Mouse (Mus musculus) embryonic facial prominence, embryonic 10.5 days (tissue): ENCODE measurements at regions not wholly inside any gene's neighbourhood (a gene's known extent, or its start where the extent isn't known, plus 50 kb on each side); places are given as distances from the start of the nearest gene placed in this dataset.
A peak's percentile ranks its signal among the peaks of the same experiment; 100 is the strongest.

Source experiments
- DNase-seq: peaks from one replicate; pipeline ENCODE4 v3.0.0-alpha.2; 2017; ENCODE audit warnings: low spot score
- H3K27ac ChIP-seq: fragments of 300-500 bp; sonication (generic); replicated peaks from 2 replicates; pipeline ENCODE4 v1.5.1; 2016; ENCODE audit warnings: mild to moderate bottlenecking
- H3K27me3 ChIP-seq: fragments of 300-500 bp; sonication (generic); replicated peaks from 2 replicates; pipeline ENCODE4 v1.6.1; 2016; ENCODE audit warnings: low read depth, mild to moderate bottlenecking; ENCODE audit not compliant: poor library complexity, severe bottlenecking
- H3K36me3 ChIP-seq: fragments of 300-500 bp; sonication (generic); replicated peaks from 2 replicates; pipeline ENCODE4 v1.6.1; 2016; ENCODE audit warnings: mild to moderate bottlenecking, moderate library complexity
- H3K4me1 ChIP-seq: fragments of 300-500 bp; sonication (generic); 2 replicates; pipeline ENCODE4 v1.6.1; 2016
- H3K4me3 ChIP-seq: fragments of 300-500 bp; sonication (generic); 2 replicates; pipeline ENCODE4 v1.5.1; 2016; ENCODE audit warnings: mild to moderate bottlenecking, moderate library complexity
- H3K9me3 ChIP-seq: fragments of 300-500 bp; sonication (generic); 2 replicates; pipeline ENCODE4 v1.6.1; 2016; ENCODE audit warnings: mild to moderate bottlenecking
- WGBS: fragments of 180-500 bp; shearing (Covaris S2); methylation state at CpG from one replicate; pipeline ENCODE4 v1.1.7; 2016; 5-methylcytosine and 5-hydroxymethylcytosine counted together

DNA sequence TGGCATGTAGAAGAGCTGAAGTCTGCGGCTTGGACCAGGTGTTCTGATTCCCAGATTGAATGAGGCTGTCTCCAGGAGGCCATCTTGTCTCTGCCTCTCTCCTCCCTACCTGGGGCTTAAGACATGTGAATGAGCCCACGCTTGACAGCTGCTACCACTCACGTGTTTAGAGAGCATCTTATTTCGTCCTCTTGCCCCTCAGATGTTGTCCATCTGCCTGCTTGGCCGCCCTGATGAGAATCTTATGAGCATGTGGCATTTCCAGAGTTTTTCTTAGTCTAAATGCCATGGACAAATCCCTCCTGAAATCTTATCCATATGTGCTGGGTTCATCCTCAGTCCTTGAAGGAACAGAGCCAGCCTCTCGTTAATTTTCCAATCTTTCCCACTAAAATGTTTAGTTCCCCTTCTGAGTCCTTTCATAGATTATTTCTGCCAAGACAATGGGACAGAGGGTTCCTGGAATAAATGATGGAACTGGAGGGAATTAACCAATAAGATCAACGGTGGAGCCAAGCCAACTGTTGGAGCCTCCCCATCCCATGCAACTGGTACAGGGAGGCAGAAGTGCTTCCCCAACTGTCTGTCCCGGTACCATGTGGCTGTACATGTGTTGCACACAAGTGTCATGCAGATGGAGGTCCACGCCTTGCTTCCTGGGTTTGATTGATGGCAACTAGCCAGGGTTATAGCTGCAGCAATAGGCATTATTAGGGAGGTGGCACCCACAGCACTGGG lies 89.2 kb upstream of the Irf2bp2 start:
- DNase-seq, result no peak
- Histone ChIP-seq H3K4me3 (no peak overlapping the region), H3K36me3 (no peaks in the 10 kb centered on the region), H3K27ac (no peak overlapping the region), H3K4me1 (peaks cover 39% of the 10 kb centered on the region), H3K9me3 (no peaks in the 10 kb centered on the region), H3K27me3 (no peaks in the 10 kb centered on the region)
- whole genome bisulfite sequencing, result 73% methylated on average over 9 of the region's 9 CpGs

DNA sequence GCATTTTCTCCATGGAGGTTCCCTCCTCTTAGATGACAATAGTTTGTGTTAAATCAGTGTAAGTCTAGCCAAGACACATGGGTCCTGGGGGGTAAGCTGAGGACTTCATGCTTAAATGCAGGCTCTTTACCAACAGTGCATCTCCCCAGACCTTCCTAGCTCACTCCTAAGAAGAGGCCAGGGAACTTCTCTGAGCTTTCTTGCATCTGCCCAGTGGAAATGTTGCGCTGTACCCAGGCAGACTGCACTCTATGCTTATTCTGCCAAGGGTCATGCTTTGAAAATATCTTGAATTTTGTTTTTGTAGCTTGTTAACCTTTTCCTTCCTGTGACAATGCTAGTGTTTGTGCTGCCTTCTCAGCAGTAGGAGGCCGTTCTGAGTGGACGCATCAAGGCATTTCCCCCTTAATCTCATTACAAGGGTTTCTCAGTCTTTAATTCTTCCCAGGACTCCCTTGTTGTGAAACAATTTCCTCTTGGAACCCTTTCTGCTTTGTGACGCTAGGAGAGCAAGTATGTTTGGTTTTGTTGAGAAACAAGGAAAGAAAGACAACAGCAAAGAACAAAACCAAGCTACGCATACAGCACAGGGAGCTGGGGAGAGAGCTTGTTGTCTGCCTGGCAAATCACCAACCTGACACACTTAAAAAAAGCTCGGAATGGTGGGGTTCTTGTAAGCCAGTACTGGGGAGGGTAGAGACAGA lies 88.3 kb upstream of the Irf2bp2 start:
- no peak overlapping the region for H3K4me3 ChIP-seq
- H3K4me1 ChIP-seq, result peaks cover 39% of the 10 kb centered on the region
- DNase-seq, result no peak
- no peaks in the 10 kb centered on the region for H3K36me3 ChIP-seq
- no peaks in the 10 kb centered on the region for H3K9me3 ChIP-seq
- WGBS, result 35% methylated on average over 6 of the region's 6 CpGs
- H3K27me3 ChIP-seq, result no peaks in the 10 kb centered on the region
- no peak overlapping the region; the same call in 1 of the 2 replicates for H3K27ac ChIP-seq

DNA sequence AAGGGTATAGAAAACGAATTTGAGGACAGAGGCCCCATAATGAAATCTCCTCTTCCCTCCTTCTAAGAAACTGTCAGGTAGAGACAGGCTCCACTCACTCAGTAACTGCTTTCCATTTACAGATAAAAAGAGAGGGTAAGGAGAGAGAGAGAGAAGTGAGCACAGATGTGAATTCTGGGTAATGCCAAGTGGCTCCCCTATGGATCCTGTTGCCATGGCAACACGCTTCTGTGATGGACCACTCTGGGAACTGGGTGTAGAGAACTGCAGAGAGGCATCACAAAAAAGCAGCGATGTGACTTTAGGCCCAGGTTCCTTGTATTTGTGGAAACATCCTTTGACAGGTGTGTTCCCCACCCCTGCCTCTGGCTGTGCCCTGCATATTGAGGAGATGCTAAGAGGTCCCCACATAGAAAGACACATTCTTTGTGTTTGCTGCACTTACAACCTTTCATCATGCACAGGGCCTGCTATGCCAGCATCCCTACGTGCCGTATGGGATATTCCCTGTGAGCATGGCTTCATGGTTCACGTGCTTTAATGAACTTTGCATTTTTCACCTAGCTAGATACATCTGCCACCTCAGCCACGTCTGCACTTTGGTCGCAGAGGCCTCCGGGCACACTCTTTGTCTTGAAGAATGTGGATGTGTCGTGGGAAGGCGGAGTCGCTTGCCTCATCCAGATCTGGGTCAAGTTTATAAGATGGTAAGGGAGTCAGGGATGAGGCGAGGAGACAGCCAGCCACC lies 84.4 kb upstream of the Irf2bp2 start:
- H3K36me3 ChIP-seq, result no peaks in the 10 kb centered on the region
- H3K27ac ChIP-seq, result no peak overlapping the region
- H3K9me3 ChIP-seq, result no peaks in the 10 kb centered on the region
- 76% methylated on average over 13 of the region's 13 CpGs for WGBS
- no peaks in the 10 kb centered on the region for H3K27me3 ChIP-seq
- no peak for DNase-seq
- H3K4me1 ChIP-seq, result peaks cover 24% of the 10 kb centered on the region
- H3K4me3 ChIP-seq, result no peak overlapping the region

DNA sequence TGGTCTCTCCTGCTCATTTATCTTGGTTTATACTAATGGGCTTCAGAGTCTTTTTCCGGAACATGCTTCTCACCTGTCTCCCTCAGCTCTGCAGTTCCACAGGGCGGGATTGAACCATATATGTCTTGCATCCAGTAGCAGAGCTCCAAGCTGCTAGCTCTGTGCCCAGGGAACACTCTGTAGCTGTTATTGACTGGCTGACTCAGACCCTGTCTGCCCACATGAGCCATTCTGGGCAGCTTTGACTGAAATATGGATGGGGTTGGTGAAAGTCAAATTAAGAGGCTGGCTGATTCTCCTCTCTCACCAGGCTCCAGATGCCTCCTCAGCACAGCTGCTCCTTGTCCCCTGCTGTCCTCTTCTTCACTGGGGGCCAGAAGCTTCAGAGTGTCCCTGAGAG lies 81.4 kb upstream of the Irf2bp2 start:
- 0 out of 2 replicates have a peak, but pooled peaks cover 12% of the 10 kb centered on the region for H3K4me1 ChIP-seq
- H3K36me3 ChIP-seq, result no peaks in the 10 kb centered on the region
- H3K9me3 ChIP-seq, result no peaks in the 10 kb centered on the region
- H3K4me3 ChIP-seq, result no peak overlapping the region
- no peak overlapping the region for H3K27ac ChIP-seq
- 89% methylated on average over 2 of the region's 2 CpGs for WGBS
- H3K27me3 ChIP-seq, result no peaks in the 10 kb centered on the region
- DNase-seq, result no peak

DNA sequence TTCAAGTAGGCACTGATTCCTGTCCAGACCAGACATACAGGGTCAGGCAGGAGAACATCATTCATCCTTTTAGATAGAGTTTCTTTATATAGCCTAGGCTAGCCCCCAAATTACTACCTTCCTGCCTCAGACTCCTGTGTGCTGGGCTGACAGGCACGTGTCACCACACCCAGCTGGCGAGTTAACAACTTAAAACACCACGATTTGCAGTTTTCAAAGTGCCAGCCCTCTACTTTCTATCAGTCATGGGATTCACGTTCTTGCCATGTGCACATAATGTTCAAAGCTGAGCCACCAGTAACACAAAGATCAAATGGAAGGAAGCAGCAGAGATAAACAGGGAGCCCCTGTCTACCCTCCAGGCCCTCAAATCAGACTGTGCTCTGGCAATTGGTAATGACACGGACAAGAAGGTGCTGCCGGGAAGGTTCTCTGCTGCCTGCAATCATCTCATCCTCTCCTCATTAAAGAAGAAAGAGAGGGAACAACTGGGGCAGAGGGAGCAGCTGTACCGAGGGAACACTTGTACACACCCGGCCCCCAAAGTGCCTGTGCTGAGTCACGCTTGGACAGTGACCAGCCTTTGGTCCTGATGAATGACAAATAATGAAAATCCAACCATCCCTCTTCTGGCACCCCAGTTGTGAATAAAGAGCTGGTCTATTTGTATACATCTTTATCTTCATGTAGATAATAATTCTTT lies 79.4 kb upstream of the Irf2bp2 start:
- Histone ChIP-seq H3K4me3 (no peak overlapping the region), H3K27ac (no peak overlapping the region), H3K27me3 (0 out of 2 replicates have a peak, but pooled peaks cover under 1% of the 10 kb centered on the region), H3K4me1 (peaks cover 21% of the 10 kb centered on the region), H3K36me3 (no peaks in the 10 kb centered on the region), H3K9me3 (no peaks in the 10 kb centered on the region)
- WGBS, result 78% methylated on average over 9 of the region's 9 CpGs
- DNase-seq, result no peak

DNA sequence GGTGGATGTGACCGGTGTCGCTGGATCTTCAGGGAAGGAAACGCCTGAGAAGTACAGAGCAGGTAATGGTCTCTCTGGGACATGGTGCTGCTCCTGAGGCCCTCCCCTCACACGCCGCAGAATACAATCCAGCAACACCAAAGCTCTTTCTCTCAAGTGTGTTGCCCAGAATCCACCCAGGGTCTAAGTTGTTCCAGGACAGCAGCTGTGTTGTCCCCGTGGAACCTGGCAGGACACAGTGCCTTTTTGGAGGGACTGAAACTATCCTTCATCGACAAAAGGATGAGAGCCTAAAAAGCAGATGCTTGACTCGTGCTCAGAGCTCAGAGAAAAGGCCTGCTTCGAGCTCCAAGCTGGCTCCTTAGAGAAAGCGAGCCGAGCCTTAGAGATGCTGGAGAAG lies 77.8 kb upstream of the Irf2bp2 start:
- no peak overlapping the region for H3K27ac ChIP-seq
- H3K36me3 ChIP-seq, result no peaks in the 10 kb centered on the region
- no peak overlapping the region for H3K4me3 ChIP-seq
- 91% methylated on average over 11 of the region's 11 CpGs for WGBS
- no peak for DNase-seq
- no peaks in the 10 kb centered on the region for H3K9me3 ChIP-seq
- H3K27me3 ChIP-seq, result 0 out of 2 replicates have a peak, but pooled peaks cover 8% of the 10 kb centered on the region
- peaks cover 36% of the 10 kb centered on the region for H3K4me1 ChIP-seq

DNA sequence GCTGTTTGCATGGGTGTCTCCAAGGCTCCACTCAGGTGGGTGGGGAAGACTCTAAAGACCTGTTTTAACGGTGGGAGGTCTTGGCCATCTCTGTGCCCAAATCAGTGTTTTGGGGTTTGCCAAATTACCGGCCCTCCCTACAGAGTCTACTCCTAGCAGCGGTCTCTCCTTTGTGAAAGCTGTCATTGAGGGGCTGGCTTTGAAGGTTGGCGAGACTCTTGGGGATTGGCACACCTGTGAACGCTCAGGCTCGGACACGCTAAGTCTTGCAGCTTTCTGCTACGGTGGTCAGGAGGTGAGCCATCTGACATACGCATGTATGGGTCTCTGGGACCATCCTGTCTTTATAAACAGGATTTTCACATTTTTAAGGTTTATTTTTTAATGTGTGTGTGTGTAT lies 76.1 kb upstream of the Irf2bp2 start:
- no peaks in the 10 kb centered on the region for H3K36me3 ChIP-seq
- no peak for DNase-seq
- no peaks in the 10 kb centered on the region for H3K9me3 ChIP-seq
- WGBS, result 85% methylated on average over 9 of the region's 9 CpGs
- H3K27me3 ChIP-seq, result 0 out of 2 replicates have a peak, but pooled peaks cover 8% of the 10 kb centered on the region
- H3K27ac ChIP-seq, result peak overlapping the region; percentile 52; the same call in 1 of the 2 replicates
- no peak overlapping the region for H3K4me3 ChIP-seq
- H3K4me1 ChIP-seq, result peaks cover 52% of the 10 kb centered on the region

DNA sequence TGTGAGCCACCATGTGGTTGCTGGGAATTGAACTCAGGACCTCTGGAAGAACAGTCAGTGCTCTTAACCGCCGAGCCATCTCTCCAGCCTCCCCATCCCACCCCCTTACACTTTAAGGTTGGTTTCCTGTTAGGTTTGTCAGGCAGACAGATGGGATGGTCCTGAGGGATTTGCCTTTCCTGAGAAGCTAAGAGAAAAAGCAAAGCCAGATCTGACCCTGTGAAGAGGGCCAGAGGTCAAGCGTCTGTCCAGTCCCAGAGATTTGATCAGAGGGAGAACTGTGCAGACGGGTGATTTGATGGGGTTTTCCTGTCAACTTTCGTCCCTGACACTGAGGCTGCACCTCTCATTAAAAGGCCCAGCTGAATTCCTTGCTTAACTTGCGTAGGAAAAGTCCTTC lies 75.4 kb upstream of the Irf2bp2 start:
- Histone ChIP-seq H3K27ac (peak overlapping the region; percentile 52; the same call in 1 of the 2 replicates), H3K4me1 (peaks cover 59% of the 10 kb centered on the region), H3K9me3 (no peaks in the 10 kb centered on the region), H3K27me3 (0 out of 2 replicates have a peak, but pooled peaks cover 8% of the 10 kb centered on the region), H3K4me3 (no peak overlapping the region), H3K36me3 (no peaks in the 10 kb centered on the region)
- peak; percentile 37 for DNase-seq
- WGBS, result 29% methylated on average over 6 of the region's 6 CpGs

DNA sequence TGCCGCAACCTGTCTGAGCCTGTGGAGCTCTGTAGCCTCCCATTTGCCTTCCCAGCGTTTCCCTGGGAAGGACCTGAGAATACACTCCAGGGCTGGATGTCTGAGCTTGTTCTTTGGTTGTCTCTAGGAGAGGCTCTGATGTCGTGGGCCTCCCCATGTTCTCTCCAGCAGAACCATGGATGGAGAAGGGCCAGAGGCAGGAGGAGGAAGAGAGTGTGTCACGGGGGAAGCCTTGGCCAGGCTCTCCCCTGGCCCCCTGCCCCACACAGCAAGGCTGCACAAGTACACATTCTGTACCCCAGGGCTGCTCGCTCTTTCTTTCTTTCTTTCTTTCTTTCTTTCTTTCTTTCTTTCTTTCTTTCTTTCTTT lies 74.9 kb upstream of the Irf2bp2 start:
- Histone ChIP-seq H3K4me1 (peaks cover 64% of the 10 kb centered on the region), H3K27me3 (0 out of 2 replicates have a peak, but pooled peaks cover 8% of the 10 kb centered on the region), H3K9me3 (no peaks in the 10 kb centered on the region), H3K27ac (peak overlapping the region; percentile 90), H3K36me3 (no peaks in the 10 kb centered on the region), H3K4me3 (no peak overlapping the region)
- 75% methylated on average over 5 of the region's 5 CpGs for WGBS
- DNase-seq, result no peak

DNA sequence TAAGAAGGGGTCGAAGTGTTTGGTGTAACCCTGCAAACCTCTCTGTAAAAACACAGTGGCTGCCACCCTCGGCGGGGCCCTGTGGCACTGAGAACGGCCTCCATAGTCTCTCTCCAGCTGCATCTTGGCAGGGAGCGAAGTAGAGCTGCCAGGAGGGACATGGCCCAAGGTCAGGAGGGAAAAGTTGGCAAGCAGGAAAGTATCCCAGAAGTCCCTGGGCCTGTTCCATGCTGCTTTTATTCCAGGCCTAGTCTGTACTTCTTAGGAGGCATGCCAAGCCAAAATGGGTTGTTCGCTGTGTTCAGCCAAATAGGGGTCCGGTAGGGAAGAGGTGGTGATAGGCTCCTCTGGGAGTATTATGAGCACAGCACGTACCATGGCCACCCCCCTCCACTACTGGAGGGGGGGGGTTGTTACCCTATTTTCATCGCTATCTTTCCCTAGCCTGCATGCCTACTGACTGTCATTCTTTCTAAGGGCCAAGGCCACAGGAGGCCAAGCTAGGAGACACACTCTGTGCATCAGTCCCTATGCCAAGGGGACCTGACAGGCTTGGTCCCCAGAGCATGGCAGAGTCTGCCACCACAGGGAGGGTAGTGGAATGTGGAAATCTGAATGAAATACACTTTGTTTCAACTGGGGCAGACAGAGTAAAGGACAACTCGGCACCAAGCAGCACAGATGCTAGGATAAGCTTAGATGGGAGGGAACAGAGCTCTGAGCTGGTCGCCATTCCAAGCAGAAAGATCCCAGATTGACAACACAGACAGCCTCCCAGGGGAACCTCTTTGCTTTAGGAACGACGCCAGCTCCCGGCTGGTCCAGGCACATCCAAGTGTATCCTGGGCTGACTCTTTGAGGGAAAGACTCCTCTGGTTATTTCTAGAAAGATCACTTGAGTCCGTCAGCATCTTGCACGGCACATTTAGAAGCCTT lies 74.2 kb upstream of the Irf2bp2 start:
- DNase-seq, result no peak
- no peaks in the 10 kb centered on the region for H3K9me3 ChIP-seq
- 0 out of 2 replicates have a peak, but pooled peaks cover 8% of the 10 kb centered on the region for H3K27me3 ChIP-seq
- WGBS, result 76% methylated on average over 16 of the region's 16 CpGs
- peaks cover 70% of the 10 kb centered on the region for H3K4me1 ChIP-seq
- no peaks in the 10 kb centered on the region for H3K36me3 ChIP-seq
- no peak overlapping the region for H3K4me3 ChIP-seq
- H3K27ac ChIP-seq, result peak overlapping the region; percentile 90

DNA sequence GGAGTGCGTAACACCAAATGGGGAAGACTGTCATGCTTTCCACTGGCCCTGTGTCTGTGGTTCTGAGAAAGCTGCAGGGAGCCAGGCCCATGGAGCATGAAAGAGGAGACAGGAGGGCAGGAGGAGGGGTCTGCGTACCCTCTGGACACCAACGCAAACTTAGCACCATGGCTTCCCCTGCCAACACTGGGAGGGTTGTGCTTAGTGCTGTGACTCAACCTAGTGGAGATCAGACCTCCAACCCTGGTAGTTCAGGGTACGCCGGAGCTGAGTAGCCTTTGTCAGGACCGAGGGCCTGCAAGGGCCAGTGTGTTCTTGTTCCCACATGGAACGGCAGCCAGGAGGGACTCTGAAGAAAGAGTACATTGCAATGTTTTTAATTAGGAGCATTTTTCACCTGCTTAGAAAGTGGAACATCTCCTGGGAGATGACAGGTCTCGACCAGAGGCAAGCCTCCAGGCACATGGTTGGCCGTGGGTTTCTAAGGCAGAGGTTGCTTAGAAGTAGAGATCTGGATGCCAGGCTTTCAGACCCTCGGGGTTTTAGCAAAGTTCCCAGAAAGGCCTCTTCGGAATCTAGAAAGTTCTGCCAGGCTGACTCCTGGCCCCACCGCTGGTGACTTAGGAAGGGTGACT lies 73.4 kb upstream of the Irf2bp2 start:
- peak overlapping the region; percentile 90 for H3K27ac ChIP-seq
- H3K36me3 ChIP-seq, result no peaks in the 10 kb centered on the region
- peaks cover 78% of the 10 kb centered on the region for H3K4me1 ChIP-seq
- H3K9me3 ChIP-seq, result no peaks in the 10 kb centered on the region
- WGBS, result 61% methylated on average over 12 of the region's 12 CpGs
- H3K4me3 ChIP-seq, result peak overlapping the region; percentile 40; the same call in 1 of the 2 replicates
- DNase-seq, result peak; percentile 26
- 0 out of 2 replicates have a peak, but pooled peaks cover 8% of the 10 kb centered on the region for H3K27me3 ChIP-seq
